Mouse (Mus musculus): ENCODE results near the gene Fam71f1. TPM values are rescaled to one million over a fixed set of nuclear protein-coding genes. Genes with fewer than 3 reads are reported as not detected.

Fam71f1 gene
- not detected in 2 replicates for total RNA-seq (2017)

- no peak for ATAC-seq (replicated peaks in 1 of 2; ENCODE audit: insufficient read depth in 1 of 2, low FRiP score in 2 of 2, low TSS enrichment in 1 of 2, low read depth in 1 of 2, poor library complexity in 2 of 2, severe bottlenecking in 2 of 2)
These were observed at the start of gene Fam71f1 for GRCm38 (mm10) chr6:29318879-29319278. Gene Fam71f1 (plus strand): TSS chr6:29319140.

- ATAC-seq (replicated peaks in 1 of 2; ENCODE audit: insufficient read depth in 1 of 2, low FRiP score in 2 of 2, low TSS enrichment in 1 of 2, low read depth in 1 of 2, poor library complexity in 2 of 2, severe bottlenecking in 2 of 2) = no peak
These were observed 48.0 kb upstream of the Fam71f1 start for GRCm38 (mm10) chr6:29270961-29271360.

GRCm38 (mm10) chr6:29272312-29273072 is 46.4 kb upstream of the Fam71f1 start, which contains the start of gene Hilpda:
Gene Hilpda (plus strand): TSS chr6:29272488.
- ATAC-seq (replicated peaks in 1 of 2; ENCODE audit: insufficient read depth in 1 of 2, low FRiP score in 2 of 2, low TSS enrichment in 1 of 2, low read depth in 1 of 2, poor library complexity in 2 of 2, severe bottlenecking in 2 of 2) = peak; percentile 96 to 97

GRCm38 (mm10) chr6:29276746-29277145 is 42.2 kb upstream of the Fam71f1 start:
- no peak for ATAC-seq (replicated peaks in 1 of 2; ENCODE audit: insufficient read depth in 1 of 2, low FRiP score in 2 of 2, low TSS enrichment in 1 of 2, low read depth in 1 of 2, poor library complexity in 2 of 2, severe bottlenecking in 2 of 2)

- peak; percentile 62 to 71 for ATAC-seq (replicated peaks in 1 of 2; ENCODE audit: insufficient read depth in 1 of 2, low FRiP score in 2 of 2, low TSS enrichment in 1 of 2, low read depth in 1 of 2, poor library complexity in 2 of 2, severe bottlenecking in 2 of 2)
These were observed 40.2 kb upstream of the Fam71f1 start for GRCm38 (mm10) chr6:29278513-29279267.

GRCm38 (mm10) chr6:29279293-29279692 is 39.6 kb upstream of the Fam71f1 start, which contains the start of gene Fam71f2:
Gene Fam71f2 (plus strand): TSS chr6:29279593.
- no peak for ATAC-seq (replicated peaks in 1 of 2; ENCODE audit: insufficient read depth in 1 of 2, low FRiP score in 2 of 2, low TSS enrichment in 1 of 2, low read depth in 1 of 2, poor library complexity in 2 of 2, severe bottlenecking in 2 of 2)

- ATAC-seq (replicated peaks in 1 of 2; ENCODE audit: insufficient read depth in 1 of 2, low FRiP score in 2 of 2, low TSS enrichment in 1 of 2, low read depth in 1 of 2, poor library complexity in 2 of 2, severe bottlenecking in 2 of 2) = no peak
These were observed 38.3 kb upstream of the Fam71f1 start for GRCm38 (mm10) chr6:29280671-29281070.

- ATAC-seq (replicated peaks in 1 of 2; ENCODE audit: insufficient read depth in 1 of 2, low FRiP score in 2 of 2, low TSS enrichment in 1 of 2, low read depth in 1 of 2, poor library complexity in 2 of 2, severe bottlenecking in 2 of 2) = no peak
These were observed 32.1 kb upstream of the Fam71f1 start for GRCm38 (mm10) chr6:29286870-29287269.

GRCm38 (mm10) chr6:29287481-29287880 is 31.5 kb upstream of the Fam71f1 start:
- ATAC-seq (replicated peaks in 1 of 2; ENCODE audit: insufficient read depth in 1 of 2, low FRiP score in 2 of 2, low TSS enrichment in 1 of 2, low read depth in 1 of 2, poor library complexity in 2 of 2, severe bottlenecking in 2 of 2) = 0 out of 4 replicates have a peak, but pooled peaks of 1 of the 2 experiments have one; percentile 7

- no peak for ATAC-seq (replicated peaks in 1 of 2; ENCODE audit: insufficient read depth in 1 of 2, low FRiP score in 2 of 2, low TSS enrichment in 1 of 2, low read depth in 1 of 2, poor library complexity in 2 of 2, severe bottlenecking in 2 of 2)
These were observed 31.0 kb upstream of the Fam71f1 start for GRCm38 (mm10) chr6:29287944-29288343.

- no peak for ATAC-seq (replicated peaks in 1 of 2; ENCODE audit: insufficient read depth in 1 of 2, low FRiP score in 2 of 2, low TSS enrichment in 1 of 2, low read depth in 1 of 2, poor library complexity in 2 of 2, severe bottlenecking in 2 of 2)
These were observed 30.3 kb upstream of the Fam71f1 start for GRCm38 (mm10) chr6:29288651-29289050.

GRCm38 (mm10) chr6:29299112-29299511 is 19.8 kb upstream of the Fam71f1 start:
- ATAC-seq (replicated peaks in 1 of 2; ENCODE audit: insufficient read depth in 1 of 2, low FRiP score in 2 of 2, low TSS enrichment in 1 of 2, low read depth in 1 of 2, poor library complexity in 2 of 2, severe bottlenecking in 2 of 2) = no peak

- no peak for ATAC-seq (replicated peaks in 1 of 2; ENCODE audit: insufficient read depth in 1 of 2, low FRiP score in 2 of 2, low TSS enrichment in 1 of 2, low read depth in 1 of 2, poor library complexity in 2 of 2, severe bottlenecking in 2 of 2)
These were observed 15.7 kb upstream of the Fam71f1 start for GRCm38 (mm10) chr6:29303251-29303650.

GRCm38 (mm10) chr6:29303726-29304125 is 15.2 kb upstream of the Fam71f1 start:
- no peak for ATAC-seq (replicated peaks in 1 of 2; ENCODE audit: insufficient read depth in 1 of 2, low FRiP score in 2 of 2, low TSS enrichment in 1 of 2, low read depth in 1 of 2, poor library complexity in 2 of 2, severe bottlenecking in 2 of 2)

- no peak for ATAC-seq (replicated peaks in 1 of 2; ENCODE audit: insufficient read depth in 1 of 2, low FRiP score in 2 of 2, low TSS enrichment in 1 of 2, low read depth in 1 of 2, poor library complexity in 2 of 2, severe bottlenecking in 2 of 2)
These were observed 13.5 kb upstream of the Fam71f1 start for GRCm38 (mm10) chr6:29305462-29305861.

GRCm38 (mm10) chr6:29308846-29309605 is 9.9 kb upstream of the Fam71f1 start:
- ATAC-seq (replicated peaks in 1 of 2; ENCODE audit: insufficient read depth in 1 of 2, low FRiP score in 2 of 2, low TSS enrichment in 1 of 2, low read depth in 1 of 2, poor library complexity in 2 of 2, severe bottlenecking in 2 of 2) = no peak

- ATAC-seq (replicated peaks in 1 of 2; ENCODE audit: insufficient read depth in 1 of 2, low FRiP score in 2 of 2, low TSS enrichment in 1 of 2, low read depth in 1 of 2, poor library complexity in 2 of 2, severe bottlenecking in 2 of 2) = no peak
These were observed 5.2 kb upstream of the Fam71f1 start for GRCm38 (mm10) chr6:29313690-29314202.
